Mouse (Mus musculus): ENCODE data around the gene Acly.
"Not testable (repeated sequence)": the region's sequence is repeated elsewhere in the genome, so short reads cannot be mapped to it uniquely, and the experiment has no call there.

Acly gene

DNA sequence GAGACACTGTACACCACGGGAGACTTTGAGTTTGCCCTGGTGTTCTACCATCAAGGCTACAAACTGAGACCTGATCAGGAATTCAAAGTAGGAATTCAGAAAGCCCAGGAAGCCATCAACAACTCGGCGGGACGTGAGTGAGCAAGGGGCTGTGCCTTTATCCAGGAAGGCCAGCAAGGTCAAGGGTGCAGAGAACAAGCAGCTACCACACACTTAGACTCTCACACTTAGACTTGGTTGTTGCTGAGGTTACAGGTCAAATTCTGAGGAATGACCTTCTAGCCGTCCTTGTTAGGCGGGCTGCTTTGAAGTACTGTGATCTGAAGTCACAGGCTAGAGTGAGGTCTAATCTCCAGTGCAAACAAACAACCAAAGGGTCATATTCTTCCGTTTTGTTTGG lies 31.7 kb upstream of the Acly start:
- H3K36me3 ChIP-seq (ENCODE audit: control insufficient read depth, insufficient read depth, low read length, poor library complexity, severe bottlenecking), result no peaks in the 10 kb centered on the region
- H3K27me3 ChIP-seq (ENCODE audit: control insufficient read depth, insufficient read depth, low read length, poor library complexity, severe bottlenecking), result no peaks in the 10 kb centered on the region; the same call in 1 of the 2 replicates
- DNase-seq (ENCODE audit: low read depth, low spot score), result no peak

- DNase-seq (ENCODE audit: low read depth, low spot score), result no peak
- no peaks in the 10 kb centered on the region for H3K36me3 ChIP-seq (ENCODE audit: control insufficient read depth, insufficient read depth, low read length, poor library complexity, severe bottlenecking)
- no peaks in the 10 kb centered on the region; the same call in 1 of the 2 replicates for H3K27me3 ChIP-seq (ENCODE audit: control insufficient read depth, insufficient read depth, low read length, poor library complexity, severe bottlenecking)
Measured at GRCm38 (mm10) chr11:100557563-100557962, 29.8 kb upstream of the Acly start.

- Histone ChIP-seq H3K27me3 (ENCODE audit: control insufficient read depth, insufficient read depth, low read length, poor library complexity, severe bottlenecking) (no peaks in the 10 kb centered on the region), H3K36me3 (ENCODE audit: control insufficient read depth, insufficient read depth, low read length, poor library complexity, severe bottlenecking) (no peaks in the 10 kb centered on the region)
- peak; percentile 93 for DNase-seq (ENCODE audit: low read depth, low spot score)
Measured at GRCm38 (mm10) chr11:100555583-100555982, 27.8 kb upstream of the Acly start.

GRCm38 (mm10) chr11:100552842-100553241 lies 25.0 kb upstream of the Acly start:
- Histone ChIP-seq H3K36me3 (ENCODE audit: control insufficient read depth, insufficient read depth, low read length, poor library complexity, severe bottlenecking) (no peaks in the 10 kb centered on the region), H3K27me3 (ENCODE audit: control insufficient read depth, insufficient read depth, low read length, poor library complexity, severe bottlenecking) (no peaks in the 10 kb centered on the region)
- no peak for DNase-seq (ENCODE audit: low read depth, low spot score)

GRCm38 (mm10) chr11:100550101-100550500 lies 22.3 kb upstream of the Acly start:
- no peaks in the 10 kb centered on the region for H3K36me3 ChIP-seq (ENCODE audit: control insufficient read depth, insufficient read depth, low read length, poor library complexity, severe bottlenecking)
- H3K27me3 ChIP-seq (ENCODE audit: control insufficient read depth, insufficient read depth, low read length, poor library complexity, severe bottlenecking), result no peaks in the 10 kb centered on the region
- no peak for DNase-seq (ENCODE audit: low read depth, low spot score)

- no peaks in the 10 kb centered on the region for H3K36me3 ChIP-seq (ENCODE audit: control insufficient read depth, insufficient read depth, low read length, poor library complexity, severe bottlenecking)
- DNase-seq (ENCODE audit: low read depth, low spot score), result no peak
Measured at GRCm38 (mm10) chr11:100549466-100549865, 21.7 kb upstream of the Acly start.

DNA sequence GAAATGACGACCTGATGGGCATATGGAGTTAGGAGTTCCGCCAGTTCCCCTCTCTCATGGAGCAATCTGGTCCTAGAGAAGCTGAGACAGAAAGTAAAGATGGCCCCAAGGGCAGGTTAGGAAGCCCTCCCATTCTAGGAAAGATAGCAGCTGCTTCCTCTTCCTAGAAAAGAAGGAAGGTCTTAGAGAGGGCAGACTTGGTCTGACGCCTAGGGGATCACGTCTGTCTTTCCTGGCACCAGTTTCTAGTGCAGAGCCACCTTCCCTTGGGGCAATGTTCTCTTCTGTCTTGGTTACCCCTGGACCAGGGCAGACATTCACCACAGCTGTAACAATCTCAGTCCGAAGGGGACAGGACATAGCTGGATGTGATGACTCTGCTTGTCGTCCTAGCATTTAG lies 20.3 kb upstream of the Acly start:
- DNase-seq (ENCODE audit: low read depth, low spot score), result no peak
- H3K27me3 ChIP-seq (ENCODE audit: control insufficient read depth, insufficient read depth, low read length, poor library complexity, severe bottlenecking), result no peaks in the 10 kb centered on the region
- no peaks in the 10 kb centered on the region for H3K36me3 ChIP-seq (ENCODE audit: control insufficient read depth, insufficient read depth, low read length, poor library complexity, severe bottlenecking)

More at GRCm38 (mm10) chr11:100549466-100549865, 21.7 kb upstream of the Acly start:
- no peaks in the 10 kb centered on the region for H3K27me3 ChIP-seq (ENCODE audit: control insufficient read depth, insufficient read depth, low read length, poor library complexity, severe bottlenecking)

GRCm38 (mm10) chr11:100546955-100547354 lies 19.2 kb upstream of the Acly start:
- Histone ChIP-seq H3K27me3 (ENCODE audit: control insufficient read depth, insufficient read depth, low read length, poor library complexity, severe bottlenecking) (no peaks in the 10 kb centered on the region), H3K36me3 (ENCODE audit: control insufficient read depth, insufficient read depth, low read length, poor library complexity, severe bottlenecking) (no peaks in the 10 kb centered on the region)
- no peak for DNase-seq (ENCODE audit: low read depth, low spot score)

- H3K36me3 ChIP-seq (ENCODE audit: control insufficient read depth, insufficient read depth, low read length, poor library complexity, severe bottlenecking), result no peaks in the 10 kb centered on the region
- no peak for DNase-seq (ENCODE audit: low read depth, low spot score)
- no peaks in the 10 kb centered on the region for H3K27me3 ChIP-seq (ENCODE audit: control insufficient read depth, insufficient read depth, low read length, poor library complexity, severe bottlenecking)
Measured at GRCm38 (mm10) chr11:100545746-100546085, 17.9 kb upstream of the Acly start.

DNA sequence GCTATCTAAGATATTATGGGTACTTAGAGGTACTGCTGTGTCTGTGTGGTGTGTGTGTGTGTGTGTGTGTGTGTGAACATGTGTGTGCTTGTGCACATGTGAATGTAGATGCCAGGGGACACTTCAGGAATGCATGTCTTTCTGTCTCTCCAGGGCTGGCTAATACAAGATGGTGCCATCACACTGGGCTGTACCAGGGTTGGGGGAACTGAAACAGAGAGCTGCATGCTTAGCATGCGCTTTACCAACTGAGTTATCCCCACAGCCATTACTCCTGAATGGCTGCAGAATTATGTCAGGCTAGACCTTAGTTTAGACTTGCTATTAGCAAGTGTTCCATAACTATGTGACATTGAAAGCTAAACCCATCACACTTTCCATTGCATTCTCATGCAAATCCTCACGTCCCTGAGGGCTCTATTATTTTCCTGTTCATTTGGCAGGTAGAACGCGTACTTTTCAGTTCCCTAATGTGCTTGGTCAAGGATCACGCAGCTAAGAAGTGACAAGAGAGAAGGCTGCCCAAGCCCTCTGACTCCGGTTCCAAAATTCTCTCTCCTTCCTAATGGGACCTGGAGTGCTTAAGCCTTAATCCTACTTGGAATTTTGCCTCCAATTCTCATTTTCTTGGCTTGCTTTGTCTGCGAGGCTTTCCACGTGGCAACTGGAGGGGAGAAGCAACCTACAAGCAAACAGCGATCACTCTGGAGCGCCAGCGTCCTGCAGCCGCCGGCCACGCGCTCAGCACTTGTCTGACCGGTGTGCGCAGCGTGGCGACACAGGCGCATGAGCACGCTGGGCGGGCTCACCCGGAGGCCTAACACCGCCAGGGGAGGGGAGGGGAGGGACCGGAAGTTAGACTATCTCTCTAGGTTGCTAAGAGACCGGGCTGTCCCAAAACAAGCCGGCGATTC lies 17.3 kb upstream of the Acly start, which contains the start of gene Ttc25:
Ttc25 (plus strand) TSS at position 776 of the 914 bp plus-strand sequence.
- H3K27me3 ChIP-seq (ENCODE audit: control insufficient read depth, insufficient read depth, low read length, poor library complexity, severe bottlenecking), result no peaks in the 10 kb centered on the region
- no peaks in the 10 kb centered on the region for H3K36me3 ChIP-seq (ENCODE audit: control insufficient read depth, insufficient read depth, low read length, poor library complexity, severe bottlenecking)
- peak; percentile 92 for DNase-seq (ENCODE audit: low read depth, low spot score)

DNA sequence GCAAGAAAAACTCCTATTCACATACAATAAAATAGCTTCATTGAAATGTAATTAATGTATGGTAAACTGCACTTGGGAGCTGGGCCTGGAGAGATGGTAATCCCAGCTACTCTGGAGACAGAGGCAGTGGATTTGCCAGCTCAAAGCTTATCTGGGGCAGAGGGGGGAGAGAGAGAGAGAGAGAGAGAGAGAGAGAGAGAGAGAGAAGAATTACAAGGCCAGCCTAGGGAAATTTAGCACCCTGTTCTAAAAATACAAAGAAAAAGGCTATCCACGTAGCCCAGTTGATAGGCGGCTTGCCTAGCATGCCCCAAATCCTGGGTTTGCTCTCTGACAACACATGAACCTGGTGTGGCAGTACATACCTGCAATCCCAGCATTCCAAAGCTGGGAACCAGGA lies 13.8 kb upstream of the Acly start:
- DNase-seq (ENCODE audit: low read depth, low spot score), result no peak
- Histone ChIP-seq H3K27me3 (ENCODE audit: control insufficient read depth, insufficient read depth, low read length, poor library complexity, severe bottlenecking) (no peaks in the 10 kb centered on the region), H3K36me3 (ENCODE audit: control insufficient read depth, insufficient read depth, low read length, poor library complexity, severe bottlenecking) (no peaks in the 10 kb centered on the region)

- no peak for DNase-seq (ENCODE audit: low read depth, low spot score)
- Histone ChIP-seq H3K36me3 (ENCODE audit: control insufficient read depth, insufficient read depth, low read length, poor library complexity, severe bottlenecking) (no peaks in the 10 kb centered on the region), H3K27me3 (ENCODE audit: control insufficient read depth, insufficient read depth, low read length, poor library complexity, severe bottlenecking) (no peaks in the 10 kb centered on the region)
Measured at GRCm38 (mm10) chr11:100540966-100541365, 13.2 kb upstream of the Acly start.

DNA sequence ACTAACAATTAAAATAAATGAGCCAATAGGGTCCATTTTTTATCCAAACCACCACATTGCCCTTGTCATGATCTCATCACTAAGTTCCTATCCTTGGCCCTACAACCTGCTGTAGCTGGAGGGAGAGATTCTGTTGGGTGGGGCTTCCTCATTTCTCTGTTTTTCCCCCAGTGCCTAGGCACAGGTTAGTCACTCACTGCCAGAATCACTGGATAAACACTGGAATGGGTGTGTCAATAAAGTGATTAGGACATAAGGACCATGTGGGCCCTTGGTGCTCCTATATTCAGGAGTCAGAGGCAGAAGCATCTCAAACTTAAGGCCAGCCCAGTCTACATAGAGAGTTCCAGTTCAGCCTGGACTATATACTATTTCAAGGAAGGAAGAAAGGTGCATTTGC lies 8.7 kb upstream of the Acly start:
- H3K27me3 ChIP-seq (ENCODE audit: control insufficient read depth, insufficient read depth, low read length, poor library complexity, severe bottlenecking), result no peaks in the 10 kb centered on the region
- DNase-seq (ENCODE audit: low read depth, low spot score), result no peak
- no peaks in the 10 kb centered on the region for H3K36me3 ChIP-seq (ENCODE audit: control insufficient read depth, insufficient read depth, low read length, poor library complexity, severe bottlenecking)

DNA sequence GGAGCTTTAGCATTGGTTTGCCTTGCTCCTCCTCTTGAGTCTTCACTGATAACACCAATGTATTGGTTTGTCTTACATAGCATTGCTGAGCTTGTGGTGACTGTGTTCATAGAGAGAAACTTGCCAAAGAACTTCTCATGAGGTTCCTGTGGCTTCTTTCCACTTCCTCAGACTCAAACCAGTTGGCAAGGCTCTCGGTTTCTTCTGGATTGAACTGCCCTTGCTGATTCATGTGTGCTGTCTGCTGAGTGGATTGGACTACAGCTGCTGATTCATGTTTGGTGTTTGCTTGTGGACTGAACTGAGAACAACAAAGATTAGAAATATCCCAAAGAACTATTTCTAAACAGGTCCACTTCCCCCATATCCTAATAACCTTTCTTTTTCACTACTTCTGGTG lies 8.2 kb upstream of the Acly start:
- Histone ChIP-seq H3K27me3 (ENCODE audit: control insufficient read depth, insufficient read depth, low read length, poor library complexity, severe bottlenecking) (no peaks in the 10 kb centered on the region), H3K36me3 (ENCODE audit: control insufficient read depth, insufficient read depth, low read length, poor library complexity, severe bottlenecking) (no peaks in the 10 kb centered on the region)
- DNase-seq (ENCODE audit: low read depth, low spot score), result no peak

DNA sequence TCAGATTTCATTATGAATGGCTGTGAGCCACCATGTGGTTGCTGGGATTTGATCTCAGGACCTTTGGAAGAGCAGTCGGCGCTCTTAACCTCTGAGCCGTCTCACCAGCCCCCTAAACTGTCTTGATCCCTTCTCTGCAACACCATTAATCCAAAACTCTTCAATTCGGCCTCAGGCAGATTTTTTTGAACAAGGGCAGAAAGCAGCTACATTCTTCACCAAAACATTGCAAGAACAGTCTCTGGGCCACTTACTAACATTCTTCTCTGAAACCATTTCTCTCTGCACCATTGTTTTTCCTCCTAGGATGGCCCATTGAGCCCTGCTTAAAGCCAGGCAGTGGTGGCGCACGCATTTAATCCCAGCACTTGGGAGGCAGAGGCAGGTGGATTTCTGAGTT lies 7.0 kb upstream of the Acly start:
- not testable (repeated sequence) for H3K27me3 ChIP-seq (ENCODE audit: control insufficient read depth, insufficient read depth, low read length, poor library complexity, severe bottlenecking); DNase-seq (ENCODE audit: low read depth, low spot score); H3K36me3 ChIP-seq (ENCODE audit: control insufficient read depth, insufficient read depth, low read length, poor library complexity, severe bottlenecking)

DNA sequence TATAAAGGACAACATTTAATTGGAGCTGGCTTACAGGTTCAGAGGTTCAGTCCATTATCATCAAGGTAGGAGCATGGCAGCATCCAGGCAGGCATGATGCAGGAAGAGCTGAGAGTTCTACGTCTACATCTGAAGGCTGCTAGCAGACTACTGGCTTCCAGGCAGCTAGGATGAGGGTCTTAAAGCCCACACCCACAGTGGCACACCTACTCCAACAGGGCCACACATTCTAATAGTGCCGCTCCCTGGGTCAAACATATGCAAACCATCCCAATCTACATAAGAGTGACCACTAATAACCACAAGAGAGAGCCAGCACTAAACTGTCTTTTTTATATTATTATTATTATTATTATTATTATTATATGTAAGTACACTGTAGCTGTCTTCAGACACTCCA lies 6.6 kb upstream of the Acly start:
- not testable (repeated sequence) for H3K27me3 ChIP-seq (ENCODE audit: control insufficient read depth, insufficient read depth, low read length, poor library complexity, severe bottlenecking); DNase-seq (ENCODE audit: low read depth, low spot score)

More for the DNA sequence above, 6.6 kb upstream of the Acly start:
- H3K36me3 ChIP-seq (ENCODE audit: control insufficient read depth, insufficient read depth, low read length, poor library complexity, severe bottlenecking), result not testable (repeated sequence)
